Mouse (Mus musculus) small intestine, adult 2 months (tissue): ENCODE data around the gene Fli1.

Source experiments
- CTCF ChIP-seq: fragments of 200-500 bp; IDR thresholded peaks from 2 replicates; pipeline ENCODE4 v1.5.1; 2012; ENCODE audit warnings: low read depth, mild to moderate bottlenecking, control low read depth, inconsistent platforms, low read length, moderate library complexity, mixed read lengths; ENCODE audit not compliant: insufficient replicate concordance, insufficient read length; ENCODE audit errors: extremely low read depth
- POLR2A ChIP-seq: fragments of 200-500 bp; IDR thresholded peaks from 2 replicates; pipeline ENCODE4 v1.6.1; 2012; ENCODE audit warnings: low read depth, mild to moderate bottlenecking, control low read depth, inconsistent platforms, low read length, moderate library complexity

GRCm38 (mm10) chr9:32519101-32520051 is 23.3 kb downstream of the Fli1 start:
- TF ChIP-seq CTCF (no peak), POLR2A (no peak)
